Mouse (Mus musculus) layer of hippocampus, adult 8-10 months (tissue): ENCODE measurements around the gene Pex7. TPM values are rescaled to one million over a fixed set of nuclear protein-coding genes. Genes with fewer than 3 reads are reported as not detected.

Experiments used
- DNase-seq, 2 experiments: peaks; one replicate each; pipeline ENCODE4 v3.0.0; 2022; ENCODE audit warnings: low spot score in 2 of 2
- total RNA-seq, 4 experiments: library from RNA; stranded (reverse); gene quantifications; 2 replicates each; pipeline ENCODE4 v1.2.4; 2022

The Pex7 gene
- total RNA-seq, result 10 to 100 TPM; 20.8 to 24.8 (median 23.2) TPM

DNA sequence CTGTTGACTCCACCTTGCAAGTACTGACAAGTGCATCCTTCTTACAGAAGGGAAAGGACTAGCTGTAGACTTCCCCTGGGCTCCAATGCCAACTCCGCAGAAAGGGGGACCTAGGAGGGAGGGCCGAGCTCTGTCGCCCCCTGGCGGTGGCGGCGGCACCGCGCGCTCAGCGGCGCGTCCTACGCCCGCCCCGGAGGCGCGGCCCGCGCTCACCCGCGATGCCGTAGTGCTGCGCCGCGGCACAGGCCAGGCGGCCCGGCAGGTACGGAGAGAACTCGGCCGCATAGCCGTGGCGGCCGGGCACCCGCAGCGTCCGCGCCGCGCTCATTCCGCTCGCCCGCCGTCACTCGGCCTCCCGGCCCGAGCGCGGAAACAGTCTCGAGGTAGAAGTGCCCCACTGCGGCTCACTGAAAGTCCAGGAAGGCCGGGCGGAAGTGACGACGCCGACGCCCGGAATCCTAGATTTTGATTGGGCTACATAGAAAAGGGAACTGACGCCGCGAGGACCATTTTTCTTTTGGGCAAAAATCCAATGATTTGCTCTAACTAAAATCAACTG is at the start of gene Pex7:
Gene Pex7 (minus strand): TSS at position 444 of the 559 bp plus-strand sequence.
- DNase-seq, result peak; percentile 89 to 96

DNA sequence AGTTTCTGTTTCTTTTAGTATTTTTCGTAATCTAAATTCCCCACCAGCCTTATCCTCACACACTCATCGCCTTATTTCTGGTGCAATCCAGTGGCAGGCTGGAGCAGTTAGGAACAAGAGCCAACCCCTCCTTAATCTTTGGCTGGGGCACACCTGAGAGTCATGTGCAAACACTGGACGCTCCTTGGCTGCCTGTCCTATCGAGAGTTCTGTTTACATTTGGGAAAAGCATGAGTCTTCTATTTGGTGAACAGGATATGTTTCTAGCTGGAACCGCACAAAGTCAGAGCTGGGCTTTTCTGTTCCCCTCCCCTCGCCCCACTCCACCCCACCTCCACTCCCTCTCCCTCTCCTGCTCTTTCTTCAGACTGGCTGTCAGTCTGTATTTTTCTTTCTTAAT is 49.3 kb upstream of the Pex7 start:
- DNase-seq, result no peak

DNA sequence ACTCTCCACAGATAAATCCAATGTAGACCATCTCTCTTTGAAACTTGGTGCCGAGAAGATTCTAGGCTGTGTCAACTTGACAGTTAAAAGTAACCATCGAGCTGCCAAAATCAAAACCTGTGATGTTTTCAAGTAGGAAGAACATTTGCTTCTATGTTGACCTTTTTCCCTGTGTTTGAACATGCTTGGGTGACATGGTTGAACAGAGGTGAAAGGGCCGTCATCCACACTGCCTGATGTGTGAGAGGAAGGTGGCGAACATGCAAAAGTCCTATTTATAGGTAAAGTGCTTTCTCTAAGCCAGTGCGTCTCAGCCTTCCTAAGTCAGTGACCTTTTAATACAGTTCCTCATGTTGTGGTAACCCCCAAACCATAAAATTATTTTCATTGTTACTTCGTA is 48.3 kb upstream of the Pex7 start:
- no peak for DNase-seq

DNA sequence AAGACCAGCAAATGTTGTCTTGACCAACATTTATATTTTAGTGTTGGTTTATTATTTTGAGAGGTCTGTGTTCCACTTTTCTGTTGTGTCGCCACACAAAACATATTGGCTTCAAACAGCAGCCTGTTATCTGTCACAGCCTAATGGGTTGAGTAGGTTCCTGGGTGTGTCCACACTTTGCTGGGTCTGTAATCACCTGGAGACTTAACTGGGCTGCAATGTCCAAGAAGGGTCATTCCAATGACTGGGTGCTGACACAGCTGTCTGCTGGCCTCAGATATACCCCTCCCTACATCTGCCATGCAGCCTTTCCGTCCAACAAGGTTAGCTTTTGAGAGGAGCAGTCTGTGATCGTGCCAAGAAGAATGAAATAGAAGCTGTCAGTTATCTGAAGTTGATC is 47.1 kb upstream of the Pex7 start:
- no peak for DNase-seq

DNA sequence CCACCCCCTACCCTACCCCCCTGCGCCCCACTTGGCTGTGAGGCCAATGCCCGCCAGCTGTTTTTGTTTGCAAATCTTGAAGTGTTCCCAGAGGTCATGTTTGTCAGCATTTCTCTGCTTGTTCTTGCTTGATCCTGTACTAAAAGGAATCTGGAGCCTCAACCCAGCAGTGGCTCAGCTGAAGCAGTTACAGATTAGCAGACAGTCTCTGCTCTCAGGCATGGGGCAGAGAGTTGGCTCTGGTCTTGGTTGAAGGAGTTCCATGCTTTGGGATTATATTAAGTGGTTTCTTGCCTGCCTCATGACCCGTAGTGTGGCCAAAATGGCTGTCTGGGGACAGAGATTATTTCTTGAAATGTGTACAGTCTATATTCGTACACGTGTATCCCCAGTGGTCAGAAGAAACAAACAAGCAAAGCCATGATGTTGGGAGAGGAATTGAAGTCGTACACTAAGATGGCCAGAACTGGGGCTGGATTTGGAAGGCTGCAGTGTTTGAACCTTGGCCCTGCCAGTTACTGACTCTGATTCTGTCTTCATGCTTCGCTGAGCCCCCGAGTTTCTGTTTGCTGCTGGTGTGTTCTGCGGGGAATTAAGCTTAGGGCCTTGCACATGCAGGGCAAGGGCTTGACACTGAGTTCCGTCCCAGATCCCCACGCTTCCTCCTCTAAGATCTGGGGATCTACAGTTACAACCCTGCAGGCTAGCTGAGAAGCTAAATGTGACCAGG is 45.7 kb upstream of the Pex7 start:
- DNase-seq, result no peak

DNA sequence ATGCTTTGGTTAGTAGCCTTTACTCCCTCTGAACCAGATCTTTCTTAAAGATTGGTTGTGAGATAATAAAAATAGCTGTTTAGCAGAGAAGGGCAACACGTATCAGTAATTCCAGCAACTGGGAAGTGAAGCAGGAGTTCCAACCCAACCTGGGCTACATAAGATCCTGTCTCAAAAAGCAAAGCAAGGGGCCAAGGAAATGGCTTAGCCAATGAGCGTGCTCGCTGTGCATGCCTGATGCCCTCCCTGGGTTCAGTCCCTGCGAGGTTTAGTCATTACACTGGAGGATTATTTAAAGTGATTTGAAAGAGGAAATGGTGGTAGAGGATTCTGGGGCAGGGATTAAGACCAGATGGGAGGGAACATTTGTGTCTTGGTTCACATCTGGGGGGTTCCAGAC is 41.6 kb upstream of the Pex7 start:
- no peak for DNase-seq

DNA sequence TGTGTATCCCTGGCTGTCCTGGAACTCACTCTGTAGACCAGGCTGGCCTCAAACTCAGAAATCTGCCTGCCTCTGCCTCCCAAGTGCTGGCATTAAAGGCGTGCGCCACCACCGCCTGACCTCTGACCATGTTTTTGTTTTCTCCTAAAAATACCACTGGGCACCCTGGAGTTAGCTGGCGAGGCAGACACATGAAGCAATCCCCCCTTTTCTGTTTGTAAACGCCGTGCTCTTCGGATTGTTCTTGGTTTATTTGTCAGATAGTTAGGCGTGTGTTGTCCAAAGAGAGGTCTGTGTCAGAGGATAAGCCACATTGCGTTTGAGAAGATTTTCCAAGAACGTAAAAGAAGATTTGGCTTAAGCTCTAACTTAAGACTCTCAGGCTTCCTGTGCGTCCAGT is 40.9 kb upstream of the Pex7 start:
- DNase-seq, result no peak

DNA sequence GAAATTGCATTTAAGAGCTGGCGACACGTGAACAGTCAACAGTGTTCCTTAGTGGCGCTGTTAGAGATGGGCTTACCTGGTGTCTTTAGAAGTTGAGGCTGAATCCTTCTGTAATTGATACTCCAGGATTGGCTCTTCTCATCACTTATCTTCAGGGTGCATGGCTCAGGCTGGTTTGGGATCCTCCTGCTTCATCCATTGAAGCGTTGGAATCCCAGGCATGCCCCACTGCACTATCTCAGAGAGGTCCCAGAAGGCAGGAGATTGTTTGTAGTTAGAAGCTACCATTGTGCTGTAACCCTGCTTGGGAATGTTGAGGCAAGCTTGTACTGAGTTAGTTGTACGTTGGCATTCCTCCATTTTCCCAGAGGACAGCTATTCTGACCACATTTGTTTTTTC is 40.4 kb upstream of the Pex7 start:
- no peak for DNase-seq

DNA sequence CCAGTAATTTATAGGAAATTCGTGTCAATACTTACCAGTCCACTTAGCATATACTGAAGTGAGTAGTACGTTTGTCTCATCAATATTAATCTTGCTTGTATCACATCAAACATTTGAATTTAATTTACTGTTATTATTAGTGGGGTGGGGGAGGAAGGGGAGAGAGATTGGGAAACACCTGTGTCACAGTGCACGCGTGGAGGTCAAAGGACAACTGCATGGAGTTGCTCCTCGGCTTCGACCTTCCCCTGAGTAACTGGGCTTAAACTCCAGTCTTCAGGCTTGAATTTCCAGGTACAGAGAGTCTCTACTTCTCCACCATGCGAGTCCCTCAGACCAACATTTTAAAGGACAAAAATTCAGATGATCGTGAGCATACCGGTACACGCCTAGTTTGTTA is 40.0 kb upstream of the Pex7 start:
- no peak for DNase-seq

DNA sequence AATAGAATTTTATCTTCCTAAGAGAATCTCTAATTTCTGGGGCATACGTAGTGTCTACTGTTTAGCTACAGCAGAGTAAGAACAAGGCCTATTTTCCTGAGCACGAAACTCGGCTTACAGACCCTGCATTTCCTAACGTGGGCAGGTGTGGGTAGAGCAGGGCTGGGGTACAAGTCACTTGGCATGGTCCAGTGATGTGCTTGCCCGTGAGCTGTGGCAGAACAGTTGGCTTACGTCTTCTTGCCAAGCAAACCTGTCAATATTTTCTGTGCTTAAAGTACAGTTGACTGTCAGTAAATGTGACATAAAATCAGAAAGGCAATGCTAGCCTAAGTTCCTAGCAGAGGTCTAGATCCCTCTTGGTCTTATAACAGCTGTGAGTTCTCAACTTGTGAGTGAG is 39.2 kb upstream of the Pex7 start:
- no peak for DNase-seq

DNA sequence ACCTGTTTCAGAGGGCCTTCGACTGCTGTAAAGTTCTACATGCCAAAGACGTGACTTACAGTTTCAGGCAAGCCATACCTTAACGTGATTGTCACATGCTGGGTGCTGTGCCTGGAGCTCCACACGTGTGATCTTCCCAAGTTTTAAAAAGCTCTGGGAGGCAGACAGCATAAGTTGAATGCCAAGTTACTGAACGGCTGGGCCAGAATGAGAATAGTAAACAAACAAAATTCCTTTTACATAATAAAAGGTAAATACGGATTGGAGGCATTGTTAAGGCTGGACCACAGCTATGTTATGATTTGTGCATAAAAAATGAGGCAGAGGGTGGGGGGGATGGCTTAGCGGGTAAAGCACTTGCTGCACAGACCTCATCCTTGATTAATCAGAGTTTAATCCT is 38.2 kb upstream of the Pex7 start:
- DNase-seq, result no peak

DNA sequence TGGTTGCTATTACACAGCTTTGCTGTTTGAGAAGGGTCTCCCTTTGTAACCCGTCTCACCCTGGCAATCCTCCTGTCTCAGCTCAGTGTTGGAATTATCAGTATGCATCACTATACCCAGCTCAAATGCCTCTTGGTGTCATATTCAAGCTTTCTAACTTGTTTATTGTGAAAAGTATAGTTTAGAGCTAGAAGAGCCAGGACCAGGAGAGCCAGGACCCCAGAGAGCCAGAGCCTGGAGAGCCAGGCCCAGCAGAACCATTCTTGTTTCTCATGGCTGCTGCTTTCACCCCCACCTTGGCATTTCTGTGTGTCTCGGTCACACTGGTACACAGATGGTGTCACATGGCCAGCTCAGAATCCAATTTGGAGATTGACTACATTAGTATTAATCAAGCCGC is 35.1 kb upstream of the Pex7 start:
- DNase-seq, result no peak

DNA sequence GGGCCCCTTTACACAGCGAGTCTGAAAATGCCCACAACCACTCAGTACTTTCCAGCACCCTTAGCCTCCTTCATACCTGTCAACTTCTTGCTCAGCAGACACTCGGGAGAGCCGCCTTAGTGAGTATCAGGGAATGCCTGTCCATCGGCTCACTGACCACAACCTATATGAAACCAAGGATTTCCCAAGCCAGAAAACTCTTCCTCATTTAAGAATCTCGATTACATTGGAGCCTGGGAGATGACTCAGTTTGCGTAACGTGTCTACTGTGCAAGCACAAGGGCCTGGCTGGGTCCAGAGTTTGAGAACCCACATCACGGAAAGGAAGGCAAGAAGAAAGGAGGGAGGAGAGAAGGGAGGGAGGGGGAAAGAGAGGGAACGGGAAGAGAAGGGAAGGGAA is 34.4 kb upstream of the Pex7 start:
- no peak for DNase-seq

DNA sequence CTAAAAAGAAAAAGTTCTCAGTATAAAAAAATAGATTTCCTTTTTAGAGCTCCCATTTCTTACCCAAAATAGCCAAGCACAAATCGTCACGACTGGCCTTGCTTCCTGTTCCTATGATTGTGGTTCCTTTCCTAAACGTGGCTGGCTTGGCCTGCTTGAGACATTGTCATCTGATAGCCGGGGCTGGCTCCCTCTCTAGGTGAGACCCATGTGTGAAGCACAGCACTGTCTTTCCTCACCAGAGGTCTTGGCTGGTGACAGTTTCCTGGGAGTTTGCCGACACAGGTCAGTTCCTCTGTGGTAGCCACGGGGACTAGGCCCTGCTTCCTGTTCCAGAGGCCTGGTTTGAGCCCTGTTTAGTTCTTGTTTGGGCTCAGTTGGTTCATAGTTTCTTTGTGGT is 33.6 kb upstream of the Pex7 start:
- no peak for DNase-seq

DNA sequence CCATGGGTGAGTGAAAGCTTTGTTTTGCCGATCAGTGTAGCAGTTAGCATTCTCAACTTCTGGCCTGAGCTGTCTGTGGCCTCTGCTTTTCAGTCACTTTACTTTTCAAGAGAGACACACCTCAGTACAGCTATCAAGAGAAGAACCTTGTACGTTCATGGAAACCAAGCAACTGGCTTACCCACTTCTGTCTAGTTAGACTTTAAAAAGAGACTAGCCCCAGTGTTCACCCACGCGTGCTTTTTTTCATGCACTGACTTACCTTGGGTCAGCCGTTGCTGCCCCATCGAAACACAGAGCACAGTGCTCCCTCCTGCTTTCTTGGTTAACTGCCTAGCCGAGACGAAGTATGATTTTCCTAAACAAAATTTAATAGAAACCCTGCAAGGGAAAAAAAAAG is 33.1 kb upstream of the Pex7 start:
- DNase-seq, result no peak

DNA sequence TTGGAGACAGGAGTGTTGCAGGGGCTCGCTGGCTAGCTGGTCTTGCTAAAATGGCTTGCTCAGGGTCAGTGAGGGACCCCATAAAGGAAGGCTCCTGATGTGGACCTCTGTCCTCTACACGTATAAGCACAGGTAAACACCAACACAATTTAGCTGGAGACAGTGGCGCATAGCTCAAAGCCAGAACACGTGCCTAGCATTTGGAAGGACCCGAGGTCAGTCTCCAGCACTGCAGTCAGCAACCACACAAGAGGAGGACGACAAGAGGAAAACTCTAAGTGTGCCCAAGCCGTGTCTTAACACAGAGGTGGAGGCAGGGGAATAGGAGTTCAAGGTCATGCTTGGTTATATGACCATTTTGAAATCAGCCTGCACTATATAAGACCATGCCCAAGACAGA is 32.6 kb upstream of the Pex7 start:
- no peak for DNase-seq

DNA sequence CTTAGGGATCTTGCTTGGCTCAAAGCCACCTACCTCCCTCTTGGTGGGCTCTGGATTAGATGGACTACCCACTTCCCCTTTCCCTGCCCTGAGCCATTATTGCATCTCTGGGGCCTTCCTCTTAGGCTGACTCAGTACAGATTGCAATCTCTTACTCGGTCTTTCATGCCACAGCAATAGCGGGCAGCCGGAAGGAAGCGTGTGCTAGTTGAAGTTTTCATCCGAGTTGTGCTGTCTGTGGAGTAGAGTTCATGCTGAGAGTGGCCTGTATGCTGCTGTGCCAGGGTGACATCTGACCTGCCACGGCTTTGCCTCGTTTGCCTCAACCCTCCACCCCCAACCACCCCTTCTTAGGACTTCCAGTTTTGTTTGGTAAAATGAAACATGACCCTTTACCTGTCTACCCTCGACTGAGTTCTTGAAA is 31.8 kb upstream of the Pex7 start:
- no peak for DNase-seq

DNA sequence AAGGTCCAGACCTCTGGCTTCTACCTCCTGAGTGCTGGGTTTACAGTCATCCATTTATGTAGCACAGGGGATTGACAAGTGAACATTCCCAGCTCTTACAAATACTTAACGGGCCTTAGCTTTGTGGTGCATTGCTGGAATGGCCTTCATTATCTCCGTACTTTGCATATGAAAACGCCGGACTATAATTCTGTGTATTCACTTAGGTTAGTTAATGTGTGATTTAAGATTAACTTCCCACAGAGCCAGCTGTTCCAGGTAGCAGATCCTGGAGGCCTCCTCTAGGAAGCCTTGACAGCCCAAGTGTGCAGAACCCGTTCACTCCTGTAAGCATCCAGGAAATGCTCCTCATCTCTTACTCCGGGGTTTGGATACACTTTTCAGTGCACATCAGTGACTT is 31.2 kb upstream of the Pex7 start:
- no peak for DNase-seq

DNA sequence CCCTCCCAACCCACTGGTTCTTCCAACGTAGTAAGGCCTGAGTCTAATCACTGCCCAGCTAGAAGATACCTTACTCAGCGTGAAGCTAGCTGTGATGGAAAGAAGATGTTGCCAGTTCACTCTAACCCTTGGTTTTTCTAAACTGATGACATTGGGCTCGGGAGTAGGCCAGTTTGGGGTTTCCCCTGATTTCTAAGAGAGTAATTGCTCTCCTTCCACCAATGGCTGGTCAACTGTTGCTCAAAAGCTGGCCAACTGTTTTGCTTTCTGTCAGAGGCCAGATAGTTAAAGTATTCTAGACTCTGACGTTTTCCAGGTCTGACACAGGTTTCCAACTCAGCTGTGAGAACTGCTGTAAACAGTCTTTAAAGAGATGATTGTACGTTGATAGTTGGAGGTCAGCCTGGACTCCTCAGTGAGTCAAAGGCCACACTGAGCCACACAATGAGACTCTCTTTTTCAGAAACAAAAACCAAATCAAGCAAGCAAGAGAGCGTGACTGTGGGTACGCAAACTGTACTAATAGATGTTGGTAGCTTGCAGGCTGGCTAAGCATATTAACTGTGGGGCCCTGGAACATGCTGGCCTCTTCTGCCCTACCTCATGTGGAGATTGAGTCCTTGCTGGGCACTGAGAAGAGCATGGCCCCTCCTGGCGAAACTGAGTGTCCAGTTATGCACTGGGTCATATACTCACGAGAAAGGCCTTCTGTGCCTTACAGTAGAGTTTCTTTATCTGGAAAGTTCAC is 29.6 kb upstream of the Pex7 start:
- DNase-seq, result no peak

DNA sequence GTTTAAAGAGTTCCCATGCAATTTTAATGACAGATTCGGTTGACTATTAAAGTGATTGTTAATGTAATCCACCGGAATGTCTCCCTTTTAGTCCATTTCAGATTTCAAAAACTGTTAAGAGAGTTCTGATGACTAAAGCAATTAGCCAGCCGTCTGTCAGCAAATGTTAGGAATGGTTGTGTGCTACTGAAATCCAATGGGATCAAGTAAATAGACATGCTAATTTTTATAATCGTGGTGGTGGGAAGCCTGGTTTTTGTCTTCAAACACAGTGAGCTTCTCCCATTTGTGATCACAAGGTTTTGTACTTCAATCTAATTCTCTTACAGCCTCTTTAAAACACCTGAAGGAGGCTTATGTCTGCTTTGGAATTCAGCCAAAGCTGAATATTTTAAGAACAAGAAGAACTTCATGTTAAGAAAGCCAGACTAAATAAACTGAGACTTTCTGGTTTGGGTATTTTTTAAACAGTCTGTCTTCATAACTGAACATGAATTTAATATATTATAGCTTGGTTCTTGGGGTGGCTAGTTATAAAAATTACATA is 28.4 kb upstream of the Pex7 start:
- no peak for DNase-seq

DNA sequence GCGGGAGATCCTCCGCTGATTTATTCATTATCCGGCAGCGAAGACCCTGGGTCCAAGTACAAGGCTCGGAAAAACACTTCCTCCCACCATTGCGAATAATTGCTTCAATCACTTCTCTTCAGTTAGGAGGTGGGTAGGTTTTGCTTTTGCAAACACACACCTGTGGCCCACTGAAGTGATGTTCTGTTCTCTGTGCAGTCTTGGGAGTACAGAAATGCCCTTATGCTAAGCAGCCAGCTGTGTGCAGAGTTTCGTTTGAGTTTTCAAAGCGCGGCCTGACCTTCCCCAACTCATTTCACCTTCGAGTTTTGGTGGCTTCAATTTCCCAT is 27.8 kb upstream of the Pex7 start:
- no peak for DNase-seq

DNA sequence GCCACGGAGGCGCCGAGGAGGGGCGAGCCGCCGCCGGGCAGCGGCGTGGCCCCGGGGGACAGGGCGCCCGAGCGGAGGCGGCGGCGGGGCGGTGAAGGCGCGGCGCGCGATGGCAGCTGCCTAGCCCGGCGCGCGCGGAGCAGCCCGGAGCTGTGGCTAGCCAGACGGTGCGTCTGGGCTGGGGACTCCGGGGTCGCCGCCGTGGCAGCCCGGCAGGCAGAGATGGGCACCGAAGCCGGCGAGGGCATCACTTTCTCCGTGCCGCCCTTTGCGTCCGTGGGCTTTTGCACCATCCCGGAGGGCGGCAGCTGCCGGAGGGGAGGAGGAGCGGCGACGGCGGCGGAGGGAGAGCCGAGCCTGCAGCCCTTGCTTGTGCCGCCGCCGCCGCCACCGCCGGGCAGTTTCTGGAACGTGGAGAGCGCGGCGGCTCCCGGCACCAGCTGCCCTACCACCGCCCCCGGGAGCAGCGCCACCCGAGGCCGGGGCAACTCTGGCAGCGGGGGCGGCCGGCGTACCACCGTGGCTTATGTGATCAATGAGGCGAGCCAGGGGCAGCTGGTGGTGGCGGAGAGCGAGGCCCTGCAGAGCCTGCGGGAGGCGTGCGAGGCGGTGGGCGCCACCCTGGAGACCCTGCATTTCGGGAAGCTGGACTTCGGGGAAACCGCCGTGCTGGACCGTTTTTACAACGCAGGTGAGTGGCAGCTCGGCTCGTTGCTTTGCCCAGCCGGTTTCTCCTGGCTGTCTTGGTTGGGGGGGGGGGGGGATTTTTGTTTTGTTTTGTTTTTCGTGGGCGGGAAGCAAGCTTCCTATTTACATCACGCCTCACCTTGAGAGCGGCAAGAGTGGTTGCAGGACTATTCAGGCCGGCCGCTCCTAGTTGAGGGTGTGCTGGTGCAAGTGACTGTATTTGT is 27.1 kb upstream of the Pex7 start, which contains the start of gene Map3k5:
Gene Map3k5 (plus strand): TSS at position 89 of the 911 bp plus-strand sequence.
- no peak for DNase-seq
